Mouse (Mus musculus): ENCODE results near the gene Rbfox3. TPM values are rescaled to one million over a fixed set of nuclear protein-coding genes. Genes with fewer than 3 reads are reported as not detected.
A peak's percentile ranks its signal among the peaks of the same experiment; 100 is the strongest.

Gene Rbfox3
- polyA plus RNA-seq, 1 experiment from 2014 or later, result 32.0 TPM

DNA sequence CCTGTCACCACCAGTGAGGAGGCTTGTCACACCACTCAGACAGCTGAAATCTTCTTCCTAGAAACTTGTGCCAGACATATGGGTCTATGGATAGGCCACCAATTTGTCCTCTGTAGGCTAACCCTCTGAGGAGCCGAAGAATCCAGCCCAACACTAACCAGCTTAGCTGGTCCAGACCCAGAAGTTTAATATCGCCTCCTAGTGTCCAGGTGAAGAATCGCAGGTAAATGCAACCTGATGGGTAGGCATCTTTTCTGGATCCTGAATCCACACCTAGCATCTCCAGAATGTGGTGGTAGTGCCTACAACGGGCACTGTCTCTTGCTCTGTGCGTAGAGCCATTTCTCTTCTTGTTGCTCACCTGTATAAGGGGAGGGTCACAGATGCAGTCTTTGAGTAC is 391.1 kb downstream of the Rbfox3 start:
- no peak for ATAC-seq

DNA sequence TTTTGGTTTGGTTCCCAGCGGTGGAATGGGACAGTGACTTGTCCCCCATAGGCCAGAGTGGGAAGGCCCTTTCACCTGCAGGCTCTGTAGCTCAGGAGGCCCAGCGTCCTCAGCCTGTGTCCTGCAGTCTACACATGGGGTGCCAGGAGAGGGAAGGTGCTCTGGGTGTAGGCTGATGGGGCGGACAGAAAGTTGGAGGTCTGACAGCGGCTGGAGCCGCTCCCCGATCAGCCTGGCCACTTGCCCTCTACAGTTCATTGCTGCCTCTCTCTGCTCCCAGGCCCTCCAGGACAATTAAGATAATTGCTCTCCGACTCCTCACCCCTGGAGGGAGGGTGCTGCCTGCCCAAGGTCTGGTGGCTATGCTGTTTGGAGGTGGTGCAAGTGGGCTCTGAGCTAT is 392.7 kb downstream of the Rbfox3 start:
- Histone ChIP-seq H3K9me3 (replicated peaks) (no peaks in the 10 kb centered on the region), H3K36me3 (ENCODE audit: poor library complexity, severe bottlenecking) (no peaks in the 10 kb centered on the region), H3K9ac (no peak overlapping the region), H3K4me3 (no peak overlapping the region), H3K27ac (no peak overlapping the region), H3K27me3 (no peaks in the 10 kb centered on the region; the same call in 1 of the 2 replicates), H3K4me2 (no peak overlapping the region), H3K4me1 (peaks cover 4% of the 10 kb centered on the region; the same call in 1 of the 2 replicates)
- no peak for ATAC-seq
- 79% methylated on average over 7 of the region's 7 CpGs for WGBS

More for the DNA sequence above, 391.1 kb downstream of the Rbfox3 start:
- H3K36me3 ChIP-seq (ENCODE audit: poor library complexity, severe bottlenecking), result no peaks in the 10 kb centered on the region
- H3K9me3 ChIP-seq (replicated peaks), result no peaks in the 10 kb centered on the region
- H3K4me3 ChIP-seq, result no peak overlapping the region
- no peak overlapping the region for H3K9ac ChIP-seq
- H3K27me3 ChIP-seq, result no peaks in the 10 kb centered on the region; the same call in 1 of the 2 replicates
- 59% methylated on average over 5 of the region's 5 CpGs for WGBS
- H3K4me1 ChIP-seq, result peaks cover 10% of the 10 kb centered on the region
- H3K27ac ChIP-seq, result no peak overlapping the region
- no peak overlapping the region for H3K4me2 ChIP-seq

GRCm38 (mm10) chr11:118517924-118518323 is 393.5 kb downstream of the Rbfox3 start:
- no peak overlapping the region for H3K27ac ChIP-seq
- no peaks in the 10 kb centered on the region for H3K9me3 ChIP-seq (replicated peaks)
- no peak overlapping the region for H3K4me2 ChIP-seq
- 86% methylated on average over 7 of the region's 7 CpGs for WGBS
- peaks cover 10% of the 10 kb centered on the region for H3K4me1 ChIP-seq
- H3K9ac ChIP-seq, result no peak overlapping the region
- no peaks in the 10 kb centered on the region for H3K36me3 ChIP-seq (ENCODE audit: poor library complexity, severe bottlenecking)
- no peak for ATAC-seq
- H3K4me3 ChIP-seq, result no peak overlapping the region
- peaks cover 3% of the 10 kb centered on the region; the same call in 1 of the 2 replicates for H3K27me3 ChIP-seq

DNA sequence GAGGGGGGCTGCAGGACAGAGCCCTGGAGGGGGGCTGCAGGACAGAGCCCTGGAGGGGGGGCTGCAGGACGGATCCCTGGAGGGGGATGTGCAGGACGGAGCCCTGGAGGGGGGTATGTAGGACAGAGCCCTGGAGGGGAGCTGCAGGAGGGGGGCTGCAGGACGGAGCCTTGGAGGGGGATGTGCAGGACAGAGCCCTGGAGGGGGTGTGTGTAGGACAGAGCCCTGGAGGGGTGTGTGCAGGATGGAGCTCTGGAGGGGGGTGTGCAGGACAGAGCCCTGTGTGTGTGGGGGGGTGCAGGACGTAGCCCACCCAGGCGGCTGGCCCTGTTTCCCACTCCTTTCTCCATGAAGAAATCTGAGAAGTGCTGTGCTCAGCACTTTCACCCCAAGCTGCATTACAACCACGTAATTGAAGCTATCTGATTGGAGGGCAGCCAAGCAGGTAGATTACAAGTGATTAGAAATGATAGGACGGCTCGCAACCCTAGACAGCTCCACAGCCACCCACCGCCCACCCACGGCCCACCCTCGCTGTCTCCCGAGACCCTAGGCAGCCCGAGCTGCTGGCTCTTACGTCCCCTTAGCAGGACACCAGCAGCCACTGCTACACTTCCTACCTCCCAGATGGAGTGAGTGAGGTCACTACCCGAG is 399.0 kb downstream of the Rbfox3 start:
- 45% methylated on average over 15 of the region's 15 CpGs for WGBS
- Histone ChIP-seq H3K4me1 (peaks cover 30% of the 10 kb centered on the region), H3K9ac (peak overlapping the region; percentile 26; the same call in 1 of the 2 replicates), H3K27ac (peak overlapping the region; percentile 76), H3K4me2 (peak overlapping the region; percentile 37), H3K9me3 (replicated peaks) (no peaks in the 10 kb centered on the region), H3K27me3 (peaks cover 10% of the 10 kb centered on the region), H3K4me3 (no peak overlapping the region), H3K36me3 (ENCODE audit: poor library complexity, severe bottlenecking) (no peaks in the 10 kb centered on the region)
- ATAC-seq, result peak; percentile 63

GRCm38 (mm10) chr11:118511851-118512250 is 399.5 kb downstream of the Rbfox3 start:
- WGBS, result 38% methylated on average over 6 of the region's 6 CpGs
- no peak overlapping the region for H3K4me3 ChIP-seq
- peaks cover 10% of the 10 kb centered on the region for H3K27me3 ChIP-seq
- peaks cover 30% of the 10 kb centered on the region for H3K4me1 ChIP-seq
- peak overlapping the region; percentile 26; the same call in 1 of the 2 replicates for H3K9ac ChIP-seq
- H3K4me2 ChIP-seq, result peak overlapping the region; percentile 37
- no peaks in the 10 kb centered on the region for H3K9me3 ChIP-seq (replicated peaks)
- peak; percentile 68 for ATAC-seq
- H3K27ac ChIP-seq, result peak overlapping the region; percentile 76
- no peaks in the 10 kb centered on the region for H3K36me3 ChIP-seq (ENCODE audit: poor library complexity, severe bottlenecking)

DNA sequence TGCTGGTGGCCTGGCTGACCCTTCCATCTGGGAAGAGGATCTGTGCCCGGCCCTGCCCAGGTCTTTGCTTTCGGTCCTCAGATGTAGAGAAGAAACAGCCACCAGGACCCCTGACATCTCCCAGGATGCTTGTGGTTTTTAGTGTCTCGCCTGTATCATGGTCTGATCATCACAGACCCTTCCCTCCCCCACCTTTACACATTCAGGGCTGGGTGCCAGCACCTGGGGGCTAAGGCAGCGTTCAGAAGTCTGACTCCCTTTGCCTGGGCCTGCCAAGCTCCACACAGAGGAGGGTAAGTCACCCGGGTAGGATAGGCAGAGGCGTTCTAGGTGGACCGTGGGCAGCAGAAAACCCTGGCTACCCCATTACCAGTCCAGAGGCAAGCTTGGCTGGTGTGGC is 403.1 kb downstream of the Rbfox3 start:
- H3K4me1 ChIP-seq, result peaks cover 30% of the 10 kb centered on the region
- H3K4me2 ChIP-seq, result no peak overlapping the region
- H3K27ac ChIP-seq, result no peak overlapping the region
- no peak for ATAC-seq
- no peak overlapping the region for H3K9ac ChIP-seq
- H3K9me3 ChIP-seq (replicated peaks), result no peaks in the 10 kb centered on the region
- no peak overlapping the region for H3K4me3 ChIP-seq
- WGBS, result 80% methylated on average over 7 of the region's 7 CpGs
- H3K36me3 ChIP-seq (ENCODE audit: poor library complexity, severe bottlenecking), result no peaks in the 10 kb centered on the region
- H3K27me3 ChIP-seq, result peaks cover 35% of the 10 kb centered on the region

DNA sequence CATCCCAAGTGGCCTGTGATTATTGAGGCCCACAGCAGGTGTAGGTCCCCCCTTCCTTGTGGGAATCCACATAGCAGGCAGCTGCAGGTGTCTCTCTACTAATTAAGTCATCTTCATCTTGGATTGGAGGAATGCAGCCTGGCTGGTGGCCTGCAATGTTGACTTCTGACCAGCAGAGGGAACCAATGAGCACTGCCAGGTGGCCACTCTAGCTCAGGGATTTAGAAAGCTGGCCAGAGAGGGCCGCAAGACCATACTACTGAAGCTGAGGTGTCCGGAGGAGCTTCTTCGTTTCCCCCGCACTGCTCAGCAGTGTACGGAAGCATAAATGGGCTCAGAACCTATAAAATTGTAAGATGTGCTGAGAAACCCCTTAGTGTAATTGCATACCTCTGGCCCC is 403.5 kb downstream of the Rbfox3 start:
- Histone ChIP-seq H3K9me3 (replicated peaks) (no peaks in the 10 kb centered on the region), H3K9ac (no peak overlapping the region), H3K4me3 (no peak overlapping the region), H3K4me2 (no peak overlapping the region), H3K27ac (no peak overlapping the region), H3K36me3 (ENCODE audit: poor library complexity, severe bottlenecking) (no peaks in the 10 kb centered on the region), H3K4me1 (peaks cover 30% of the 10 kb centered on the region), H3K27me3 (peaks cover 37% of the 10 kb centered on the region)
- peak; percentile 29; the same call in 1 of the 2 replicates for ATAC-seq
- WGBS, result 36% methylated on average over 5 of the region's 5 CpGs

DNA sequence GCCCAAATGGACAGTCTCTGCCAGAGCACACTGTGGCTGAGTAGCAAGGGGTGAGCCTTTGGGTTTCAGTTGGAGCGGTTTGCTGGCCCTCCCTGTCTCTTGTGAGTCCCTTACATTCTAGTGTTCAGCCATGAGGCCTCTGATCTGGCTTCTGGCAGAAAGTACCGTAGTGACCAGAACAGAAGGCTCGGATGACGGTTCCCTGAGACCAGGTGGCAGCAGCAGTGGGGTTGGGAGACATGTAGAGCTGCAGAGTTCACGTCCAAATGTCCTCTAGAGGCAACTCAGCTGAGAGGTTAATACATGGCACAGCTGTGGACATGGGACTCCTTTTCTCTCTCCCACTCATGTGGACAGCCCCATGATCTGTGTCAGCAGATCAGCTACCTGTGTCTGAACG is 404.3 kb downstream of the Rbfox3 start:
- Histone ChIP-seq H3K27me3 (peaks cover 38% of the 10 kb centered on the region), H3K9ac (no peak overlapping the region), H3K4me2 (no peak overlapping the region), H3K4me3 (no peak overlapping the region), H3K9me3 (replicated peaks) (no peaks in the 10 kb centered on the region), H3K36me3 (ENCODE audit: poor library complexity, severe bottlenecking) (no peaks in the 10 kb centered on the region), H3K4me1 (peaks cover 23% of the 10 kb centered on the region), H3K27ac (no peak overlapping the region)
- WGBS, result 87% methylated on average over 6 of the region's 6 CpGs
- ATAC-seq, result no peak

- 76% methylated on average over 5 of the region's 5 CpGs for WGBS
Measured at GRCm38 (mm10) chr11:118504180-118504454, 407.3 kb downstream of the Rbfox3 start.

GRCm38 (mm10) chr11:118503418-118504179 is 407.8 kb downstream of the Rbfox3 start:
- no peaks in the 10 kb centered on the region for H3K36me3 ChIP-seq (ENCODE audit: poor library complexity, severe bottlenecking)
- no peaks in the 10 kb centered on the region for H3K9me3 ChIP-seq (replicated peaks)
- WGBS, result 33% methylated on average over 34 of the region's 34 CpGs
- ATAC-seq, result no peak
- peak overlapping the region; percentile 10; the same call in 1 of the 2 replicates for H3K4me2 ChIP-seq
- H3K27ac ChIP-seq, result no peak overlapping the region
- H3K4me1 ChIP-seq, result peaks cover 17% of the 10 kb centered on the region
- no peak overlapping the region for H3K9ac ChIP-seq
- no peak overlapping the region for H3K4me3 ChIP-seq
- peaks cover 36% of the 10 kb centered on the region for H3K27me3 ChIP-seq

More at GRCm38 (mm10) chr11:118504180-118504454, 407.3 kb downstream of the Rbfox3 start:
- H3K27me3 ChIP-seq, result peaks cover 34% of the 10 kb centered on the region
- H3K4me1 ChIP-seq, result peaks cover 17% of the 10 kb centered on the region
- H3K36me3 ChIP-seq (ENCODE audit: poor library complexity, severe bottlenecking), result no peaks in the 10 kb centered on the region
- H3K4me3 ChIP-seq, result no peak overlapping the region
- no peak overlapping the region for H3K27ac ChIP-seq
- H3K9ac ChIP-seq, result no peak overlapping the region
- H3K4me2 ChIP-seq, result no peak overlapping the region
- no peaks in the 10 kb centered on the region for H3K9me3 ChIP-seq (replicated peaks)
- no peak for ATAC-seq

GRCm38 (mm10) chr11:118502990-118503389 is 408.4 kb downstream of the Rbfox3 start:
- H3K4me2 ChIP-seq, result 0 out of 2 replicates have a peak overlapping the region, but pooled peaks have one; percentile 10
- H3K9ac ChIP-seq, result no peak overlapping the region
- ATAC-seq, result no peak
- peaks cover 36% of the 10 kb centered on the region for H3K27me3 ChIP-seq
- H3K4me3 ChIP-seq, result no peak overlapping the region
- peaks cover 11% of the 10 kb centered on the region for H3K4me1 ChIP-seq
- 73% methylated on average over 5 of the region's 6 CpGs for WGBS
- no peaks in the 10 kb centered on the region for H3K9me3 ChIP-seq (replicated peaks)
- no peak overlapping the region for H3K27ac ChIP-seq
- H3K36me3 ChIP-seq (ENCODE audit: poor library complexity, severe bottlenecking), result no peaks in the 10 kb centered on the region

DNA sequence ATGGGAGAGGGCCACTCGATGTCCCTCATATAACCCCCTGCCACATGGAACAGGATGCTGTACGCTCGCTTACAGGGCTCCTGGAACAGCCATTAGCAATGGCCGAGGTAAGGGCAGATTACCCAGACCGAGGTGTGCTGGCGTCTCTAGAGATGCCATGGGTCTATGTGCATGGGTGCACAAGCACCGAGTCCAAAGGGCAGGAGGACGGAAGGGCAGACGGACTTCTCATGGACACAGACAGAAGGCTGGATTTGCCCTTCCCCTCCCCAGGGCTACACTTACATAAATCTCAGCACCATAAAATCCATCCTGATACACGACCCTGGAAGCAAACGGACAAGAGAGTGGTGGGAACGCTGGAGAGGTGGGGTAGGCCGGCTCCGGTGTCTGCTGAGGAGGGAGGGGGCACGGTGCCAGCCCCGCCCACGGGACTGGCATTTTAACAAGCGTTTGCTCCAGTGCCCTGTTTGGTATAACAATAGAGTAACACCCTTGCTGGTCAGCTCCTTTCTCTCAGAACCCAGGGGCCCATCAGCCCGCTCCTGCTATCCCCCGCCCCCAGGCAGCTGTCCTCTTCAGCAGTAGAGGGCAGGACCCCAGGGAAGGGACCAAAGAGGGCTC is 415.2 kb downstream of the Rbfox3 start:
- Histone ChIP-seq H3K4me1 (peaks cover 11% of the 10 kb centered on the region), H3K36me3 (ENCODE audit: poor library complexity, severe bottlenecking) (no peaks in the 10 kb centered on the region), H3K4me3 (no peak overlapping the region), H3K27me3 (peaks cover 5% of the 10 kb centered on the region; the same call in 1 of the 2 replicates), H3K27ac (no peak overlapping the region), H3K4me2 (no peak overlapping the region), H3K9ac (peak overlapping the region; percentile 34; the same call in 1 of the 2 replicates), H3K9me3 (replicated peaks) (no peaks in the 10 kb centered on the region)
- 58% methylated on average over 20 of the region's 20 CpGs for WGBS
- no peak for ATAC-seq
